ENCODE assay signal across 18 mouse cellular contexts in the genomic region with DNA sequence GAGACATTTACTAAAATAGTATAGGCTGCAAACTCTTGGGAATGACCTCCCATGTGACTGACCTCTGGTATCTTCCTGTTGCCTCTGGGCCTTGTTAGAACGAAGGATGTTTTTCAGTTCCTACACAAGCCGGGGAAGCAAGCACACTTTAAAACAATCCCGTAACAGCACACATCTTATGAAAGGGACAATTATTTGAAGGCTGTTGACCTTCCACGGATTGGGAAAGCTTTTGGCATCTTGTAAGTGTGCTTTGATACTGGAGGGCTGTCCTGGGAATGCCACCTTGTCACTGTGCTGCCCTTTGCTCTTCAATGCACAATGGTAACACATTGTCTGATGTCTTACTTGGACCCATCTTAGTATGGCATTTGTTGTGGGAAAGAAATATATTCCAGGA.
A peak's percentile ranks its signal among the peaks of the same experiment; 100 is the strongest.
DNase-seq lines count a peak whose midpoint lies in the region; ATAC-seq and TF ChIP-seq lines count a peak whose summit lies in the region.
"Had no signal": no experiment of that assay in that cellular context is flagged by ENCODE, and none has a peak within 500 bp of the region (broad histone marks: within the 10 kb centered on the region; RNA-seq: fewer than 3 reads in every experiment).

No protein-coding gene starts in this region.

- ATAC-seq in heart, postnatal 0 days (ENCODE audit: insufficient read depth, low read depth): no peak
- no peak for ATAC-seq in heart, embryonic 11.5 days (replicated peaks; ENCODE audit: insufficient number of reproducible peaks, low FRiP score, low TSS enrichment)
- ATAC-seq in embryonic facial prominence, embryonic 12.5 days (ENCODE audit: insufficient number of reproducible peaks, insufficient read depth, low FRiP score, low TSS enrichment): no peak
- ATAC-seq in embryonic facial prominence, embryonic 15.5 days (ENCODE audit: insufficient number of reproducible peaks, low FRiP score, low TSS enrichment, low read depth): no peak
- ATAC-seq: forebrain, postnatal 0 days; hindbrain, postnatal 0 days; intestine, postnatal 0 days had no signal

- H3K27me3 ChIP-seq in heart, postnatal 0 days (ENCODE audit: control insufficient read depth, insufficient read depth, low read length): no peaks in the 10 kb centered on the region
- H3K27me3 ChIP-seq in heart, embryonic 11.5 days (ENCODE audit: control insufficient read depth, insufficient read depth, low read length): no peaks in the 10 kb centered on the region
- no peaks in the 10 kb centered on the region for H3K27me3 ChIP-seq in embryonic facial prominence, embryonic 12.5 days
- no peaks in the 10 kb centered on the region for H3K27me3 ChIP-seq in embryonic facial prominence, embryonic 15.5 days
- H3K27me3 ChIP-seq: heart, embryonic 15.5 days had no signal

- DNase-seq in heart, postnatal 0 days (ENCODE audit: low spot score): no peak
- peak; percentile 32 for DNase-seq in lung, postnatal 14 days
- DNase-seq in spleen, postnatal 4 days (ENCODE audit: low spot score in 2 of 2): no peak
- no peak for DNase-seq in left cerebral cortex, adult 9 months (ENCODE audit: low spot score in 2 of 2)
- DNase-seq: adrenal gland, adult 2 months; cerebellum, adult 2 months; cerebellum, postnatal 36 days; forebrain, postnatal 0 days; kidney, postnatal 25 days; liver had no signal

- H3K9ac ChIP-seq in heart, postnatal 0 days (replicated peaks; ENCODE audit: low read depth, low read length): no peak overlapping the region
- H3K9ac ChIP-seq in heart, embryonic 11.5 days (ENCODE audit: low read depth, low read length): no peak overlapping the region
- H3K9ac ChIP-seq in embryonic facial prominence, embryonic 12.5 days: no peak overlapping the region
- no peak overlapping the region for H3K9ac ChIP-seq in embryonic facial prominence, embryonic 15.5 days
- H3K9ac ChIP-seq: forebrain, postnatal 0 days; heart, embryonic 15.5 days had no signal

- no peak overlapping the region for H3K4me2 ChIP-seq in heart, postnatal 0 days (ENCODE audit: low read depth, low read length)
- H3K4me2 ChIP-seq in heart, embryonic 11.5 days: no peak overlapping the region
- peak overlapping the region; percentile 16 for H3K4me2 ChIP-seq in embryonic facial prominence, embryonic 12.5 days (replicated peaks)
- H3K4me2 ChIP-seq in embryonic facial prominence, embryonic 15.5 days (replicated peaks): no peak overlapping the region
- H3K4me2 ChIP-seq: heart, embryonic 15.5 days had no signal

- H3K36me3 ChIP-seq in heart, postnatal 0 days (replicated peaks; ENCODE audit: control insufficient read depth, insufficient read depth, low read length): no peaks in the 10 kb centered on the region
- no peaks in the 10 kb centered on the region for H3K36me3 ChIP-seq in heart, embryonic 11.5 days (ENCODE audit: control insufficient read depth, insufficient read depth, low read length)
- no peaks in the 10 kb centered on the region for H3K36me3 ChIP-seq in embryonic facial prominence, embryonic 12.5 days
- no peaks in the 10 kb centered on the region for H3K36me3 ChIP-seq in embryonic facial prominence, embryonic 15.5 days
- H3K36me3 ChIP-seq: heart, embryonic 15.5 days; hindbrain, embryonic 10.5 days; midbrain, embryonic 10.5 days had no signal

- peak overlapping the region; percentile 30; the same call in 1 of the 2 replicates for H3K27ac ChIP-seq in heart, postnatal 0 days (ENCODE audit: low read depth)
- H3K27ac ChIP-seq in heart, embryonic 11.5 days (ENCODE audit: low read depth, low read length): no peak overlapping the region
- peak overlapping the region; percentile 67; the same call in 1 of the 2 replicates for H3K27ac ChIP-seq in embryonic facial prominence, embryonic 12.5 days
- H3K27ac ChIP-seq in embryonic facial prominence, embryonic 15.5 days (replicated peaks): 0 out of 2 replicates have a peak overlapping the region, but pooled peaks have one; percentile 0
- H3K27ac ChIP-seq: heart, embryonic 15.5 days; hindbrain, postnatal 0 days; midbrain, embryonic 10.5 days had no signal

- TF ChIP-seq CTCF in heart, postnatal 0 days (IDR thresholded peaks at IDR 0.05; ENCODE audit: low read depth): no peak

- H3K9me3 ChIP-seq in heart, postnatal 0 days (replicated peaks; ENCODE audit: control insufficient read depth, low read length): no peaks in the 10 kb centered on the region
- H3K9me3 ChIP-seq in heart, embryonic 11.5 days (replicated peaks; ENCODE audit: control insufficient read depth, low read length): no peaks in the 10 kb centered on the region
- H3K9me3 ChIP-seq in embryonic facial prominence, embryonic 12.5 days: no peaks in the 10 kb centered on the region
- H3K9me3 ChIP-seq in embryonic facial prominence, embryonic 15.5 days (replicated peaks): no peaks in the 10 kb centered on the region
- H3K9me3 ChIP-seq: heart, embryonic 15.5 days; hindbrain, embryonic 10.5 days; midbrain, embryonic 10.5 days had no signal

- H3K4me3 ChIP-seq in heart, postnatal 0 days (ENCODE audit: low read depth, low read length): no peak overlapping the region
- H3K4me3 ChIP-seq in heart, embryonic 11.5 days (ENCODE audit: low read depth, low read length): no peak overlapping the region
- H3K4me3 ChIP-seq in embryonic facial prominence, embryonic 12.5 days: no peak overlapping the region
- H3K4me3 ChIP-seq in embryonic facial prominence, embryonic 15.5 days (replicated peaks): no peak overlapping the region
- H3K4me3 ChIP-seq: heart, embryonic 15.5 days; hindbrain, embryonic 10.5 days; midbrain, embryonic 10.5 days had no signal

- 55% methylated on average over 4 of the region's 4 CpGs for WGBS in heart, postnatal 0 days
- WGBS in heart, embryonic 11.5 days (ENCODE audit: insufficient replicate concordance): 60% methylated on average over 4 of the region's 4 CpGs
- 12% methylated on average over 4 of the region's 4 CpGs for WGBS in embryonic facial prominence, embryonic 12.5 days
- WGBS in embryonic facial prominence, embryonic 15.5 days: 32% methylated on average over 4 of the region's 4 CpGs

- TF ChIP-seq EP300 in heart, postnatal 0 days (IDR thresholded peaks at IDR 0.05; ENCODE audit: low read depth): no peak

- H3K4me1 ChIP-seq in heart, postnatal 0 days (ENCODE audit: control insufficient read depth, insufficient read depth): peaks cover 37% of the 10 kb centered on the region
- peaks cover 19% of the 10 kb centered on the region for H3K4me1 ChIP-seq in heart, embryonic 11.5 days (ENCODE audit: control insufficient read depth, insufficient read depth, low read length)
- H3K4me1 ChIP-seq in embryonic facial prominence, embryonic 12.5 days: peaks cover 11% of the 10 kb centered on the region
- peaks cover 11% of the 10 kb centered on the region for H3K4me1 ChIP-seq in embryonic facial prominence, embryonic 15.5 days
